10 mouse cellular contexts compared by ENCODE assay signal in genomic region chr3:10092499-10092898, GRCm38 (mm10). TPM values are rescaled to one million over a fixed set of nuclear protein-coding genes. Genes with fewer than 3 reads are reported as not detected.
DNase-seq lines count a peak whose midpoint lies in the region; ATAC-seq and TF ChIP-seq lines count a peak whose summit lies in the region.
"Had no signal": no experiment of that assay in that cellular context is flagged by ENCODE, and none has a peak within 500 bp of the region (broad histone marks: within the 10 kb centered on the region; RNA-seq: fewer than 3 reads in every experiment).

No protein-coding gene starts in this region.

- H3K9ac ChIP-seq in heart, adult 2 months (ENCODE audit: low read depth, low read length), result no peak overlapping the region
- no peak overlapping the region for H3K9ac ChIP-seq in hindbrain, embryonic 13.5 days
- H3K9ac ChIP-seq: liver, embryonic 15.5 days; neural tube, embryonic 15.5 days had no signal

- no peak for TF ChIP-seq POLR2A in heart, adult 2 months (IDR thresholded peaks at IDR 0.05; ENCODE audit: insufficient read depth, low read depth, low read length)

- TF ChIP-seq EP300 in heart, adult 2 months (IDR thresholded peaks at IDR 0.05; ENCODE audit: insufficient read depth, low read depth, low read length), result no peak

- no peak for DNase-seq in heart, adult 2 months
- DNase-seq in heart, adult 9 months (ENCODE audit: low spot score in 2 of 2), result no peak
- peak; percentile 70 for DNase-seq in 3T3-L1 (ENCODE audit: low read depth, low spot score)
- peak; percentile 19 for DNase-seq in embryo, embryonic 9.5 days (ENCODE audit: extremely low spot score)
- peak; percentile 49 for DNase-seq in kidney, postnatal 10 days
- no peak for DNase-seq in B cell, adult 2 months

- no peak overlapping the region for H3K4me3 ChIP-seq in heart, adult 2 months
- H3K4me3 ChIP-seq in hindbrain, embryonic 13.5 days, result no peak overlapping the region
- H3K4me3 ChIP-seq: liver, embryonic 15.5 days; neural tube, embryonic 15.5 days had no signal

- no peaks in the 10 kb centered on the region for H3K27me3 ChIP-seq in heart, adult 2 months (ENCODE audit: control insufficient read depth, insufficient read depth, low read length)
- peaks cover 3% of the 10 kb centered on the region; the same call in 1 of the 2 replicates for H3K27me3 ChIP-seq in hindbrain, embryonic 13.5 days
- H3K27me3 ChIP-seq: neural tube, embryonic 15.5 days had no signal

- no peak overlapping the region for H3K4me2 ChIP-seq in hindbrain, embryonic 13.5 days
- H3K4me2 ChIP-seq: liver, embryonic 15.5 days; neural tube, embryonic 15.5 days had no signal

- ATAC-seq in hindbrain, embryonic 13.5 days (ENCODE audit: low FRiP score), result no peak
- no peak for ATAC-seq in frontal cortex, adult (ENCODE audit: low TSS enrichment)

- intact Hi-C loops in heart, adult 2 months (cut with DNase I), result loop anchor here (2.0 kb wide), 1 partner anchor 28 kb away; no protein-coding TSS in a partner anchor

- no peaks in the 10 kb centered on the region for H3K79me2 ChIP-seq in heart, adult 2 months (replicated peaks; ENCODE audit: control insufficient read depth, insufficient read depth, low read length)

- WGBS in heart, adult 2 months, result 22% methylated on average over 7 of the region's 7 CpGs
- 53% methylated on average over 7 of the region's 7 CpGs for WGBS in hindbrain, embryonic 13.5 days

- H3K27ac ChIP-seq in heart, adult 2 months, result peak overlapping the region; percentile 62
- H3K27ac ChIP-seq in hindbrain, embryonic 13.5 days, result no peak overlapping the region
- H3K27ac ChIP-seq: liver, embryonic 15.5 days; neural tube, embryonic 15.5 days had no signal

- H3K4me1 ChIP-seq in heart, adult 2 months (ENCODE audit: control insufficient read depth, insufficient read depth, low read length), result peaks cover 16% of the 10 kb centered on the region
- H3K4me1 ChIP-seq in hindbrain, embryonic 13.5 days (replicated peaks), result no peaks in the 10 kb centered on the region
- H3K4me1 ChIP-seq: neural tube, embryonic 15.5 days had no signal

- TF ChIP-seq CTCF in heart, adult 2 months (IDR thresholded peaks at IDR 0.05), result no peak

- peaks cover 2% of the 10 kb centered on the region for H3K36me3 ChIP-seq in heart, adult 2 months (ENCODE audit: control insufficient read depth, insufficient read depth, low read length)
- no peaks in the 10 kb centered on the region for H3K36me3 ChIP-seq in hindbrain, embryonic 13.5 days
- H3K36me3 ChIP-seq: liver, embryonic 15.5 days; neural tube, embryonic 15.5 days had no signal

- no peaks in the 10 kb centered on the region for H3K9me3 ChIP-seq in hindbrain, embryonic 13.5 days
- H3K9me3 ChIP-seq: liver, embryonic 15.5 days; neural tube, embryonic 15.5 days had no signal

RNA-seq across cellular contexts. Expression of gene Gm9833, which starts 4.6 kb away (rescaled TPM):
- total RNA-seq in heart, adult 2 months (2021), result 1 to 10 TPM; 1.1 to 1.6 TPM
- 0.14 TPM in 1 of 2 replicates, not detected in the other for polyA plus RNA-seq in heart, adult 2 months (2012; rRNA removed)
- 6.8 and 7.6 TPM in 2 replicates for polyA plus RNA-seq in hindbrain, embryonic 13.5 days (2015; fragmentation: Nextera tagmentation; extraction: Ambion mirVana)

Comparison
In these comparisons a context has a peak if more than half of its experiments do, and no peak if none do; other contexts are left out.
1. DNase-seq: peak in 3T3-L1 (single experiment), embryo, embryonic 9.5 days (single experiment) and kidney, postnatal 10 days (single experiment); none in heart, adult 2 months (0 of 2), heart, adult 9 months (0 of 2) and B cell, adult 2 months (0 of 2).